Mouse (Mus musculus) c-Kit-positive CD71-positive TER-119-negative erythroid progenitor cells, embryonic 14.5 days (primary cell): ENCODE results near the gene Gm28047.

ENCODE experiments used
- DNase-seq: peaks from one replicate; pipeline ENCODE4 v3.0.0-alpha.2; 2013; ENCODE audit warnings: low read depth

Gm28047 gene

DNA sequence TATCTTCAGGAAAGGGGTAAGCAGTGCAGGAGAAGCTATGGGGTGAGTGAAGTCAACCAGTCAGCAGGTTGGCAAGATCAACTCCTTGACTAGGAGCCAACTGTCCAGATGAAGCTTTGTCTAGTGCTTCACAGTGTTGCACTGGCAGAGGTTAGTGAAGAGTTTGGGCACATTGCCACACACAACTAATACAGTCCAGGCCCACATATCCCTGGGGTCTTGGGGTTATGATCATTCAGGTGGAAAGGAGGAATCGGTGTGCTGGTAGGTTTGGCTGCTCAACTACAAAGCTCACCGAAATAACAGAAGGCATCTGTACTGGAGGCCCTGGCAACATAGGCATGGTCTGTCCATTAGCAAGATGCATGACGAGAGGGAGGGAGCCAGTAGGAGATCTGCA is 77.4 kb downstream of the Gm28047 start:
- DNase-seq = no peak

GRCm38 (mm10) chr15:102546677-102547427 is 78.0 kb downstream of the Gm28047 start:
- no peak for DNase-seq

DNA sequence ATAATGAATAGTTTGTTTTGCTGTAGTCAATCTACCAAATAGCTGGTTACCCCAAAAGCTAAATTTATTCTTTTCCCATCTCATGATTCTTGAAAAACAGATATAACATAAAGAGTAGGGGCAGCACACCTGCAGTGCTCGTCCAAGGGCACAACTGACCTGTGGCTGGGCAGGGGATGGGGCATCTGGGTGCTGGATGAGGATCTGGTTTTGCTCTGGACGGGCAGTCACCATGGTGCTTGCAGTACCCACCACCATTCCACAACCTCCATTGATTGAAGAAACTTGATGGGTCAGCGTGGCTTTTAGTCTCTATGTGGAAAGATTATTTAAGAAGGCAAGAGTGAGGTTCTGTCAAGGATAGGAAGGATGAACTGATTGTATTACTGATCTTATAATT is 78.6 kb downstream of the Gm28047 start:
- no peak for DNase-seq

- no peak for DNase-seq
Observed at GRCm38 (mm10) chr15:102544801-102545200, 80.1 kb downstream of the Gm28047 start.

DNA sequence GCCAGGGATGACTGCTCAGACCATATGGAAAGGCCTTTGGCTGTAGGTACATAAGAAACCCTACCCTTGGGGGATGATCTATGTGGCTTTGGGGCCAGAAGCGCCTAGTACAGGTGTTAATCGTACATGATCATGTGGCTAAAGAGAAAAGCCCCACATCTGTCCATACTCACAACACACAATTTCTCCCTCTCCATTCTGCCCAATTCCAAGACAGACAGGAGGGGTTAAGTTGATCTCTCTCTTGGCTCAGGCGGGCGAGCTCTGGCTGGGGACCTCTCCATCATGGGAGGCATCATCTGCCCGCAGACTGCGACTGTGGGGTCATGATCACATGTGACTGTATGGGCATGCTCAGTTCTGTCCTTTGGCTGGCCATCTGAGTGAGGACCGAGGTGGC is 90.9 kb downstream of the Gm28047 start:
- no peak for DNase-seq

DNA sequence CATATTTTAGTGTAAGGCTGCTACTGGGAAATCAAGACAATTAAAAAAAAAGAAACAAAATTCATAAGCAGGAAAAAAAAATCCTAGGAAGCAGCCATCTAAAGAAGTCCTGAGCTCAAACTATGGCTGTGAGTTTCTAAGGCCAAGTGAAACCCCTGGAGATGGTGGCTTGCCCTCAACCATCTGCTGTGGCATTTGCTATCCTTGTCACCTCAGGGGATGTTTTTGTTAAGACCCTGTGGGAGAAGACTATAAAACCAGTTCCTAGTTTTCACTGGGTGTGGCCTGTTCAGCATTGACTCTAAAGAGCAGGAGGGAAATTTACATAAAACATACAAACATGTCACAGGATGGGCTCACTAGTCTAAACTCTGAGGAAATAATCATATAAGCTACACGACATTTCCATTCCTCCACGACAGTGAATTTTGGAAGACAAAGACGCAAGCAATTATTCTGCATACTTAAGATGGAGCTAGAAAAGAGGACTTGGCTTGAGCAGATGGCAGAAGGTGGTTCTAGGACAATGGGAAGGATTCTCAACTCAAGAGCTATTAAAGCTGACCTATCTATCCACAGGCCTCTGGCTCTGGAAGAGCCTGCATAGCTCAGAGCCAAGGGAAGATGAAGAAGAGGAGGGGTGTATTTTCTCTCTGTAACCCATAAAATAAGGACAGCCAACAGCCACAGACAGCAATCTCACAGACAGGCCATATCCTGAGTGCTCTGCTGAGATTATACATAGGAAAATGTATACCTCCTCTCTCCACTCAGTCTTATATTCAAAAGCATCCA is 92.6 kb downstream of the Gm28047 start:
- DNase-seq = no peak

- DNase-seq = no peak
Observed at GRCm38 (mm10) chr15:102531586-102531985, 93.3 kb downstream of the Gm28047 start.

DNA sequence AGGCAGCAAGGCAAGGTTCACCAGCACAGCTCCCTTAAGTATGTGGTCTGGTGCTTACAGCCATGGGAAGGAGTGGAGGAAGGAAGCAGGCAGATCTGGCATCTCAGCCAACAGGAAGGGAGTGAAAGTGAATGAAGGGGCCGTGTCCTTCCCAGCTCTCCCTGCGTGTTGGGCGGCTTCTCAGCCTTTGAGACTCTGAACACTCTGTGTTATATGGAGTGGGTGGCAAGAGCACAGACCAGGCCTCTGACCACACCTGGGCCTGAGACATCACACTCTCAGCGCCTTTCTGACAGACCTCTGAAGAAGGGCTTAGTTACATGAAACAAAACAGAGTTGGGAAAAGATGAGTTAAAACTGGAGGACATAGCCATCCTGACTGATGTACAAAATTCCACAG is 94.3 kb downstream of the Gm28047 start:
- no peak for DNase-seq

DNA sequence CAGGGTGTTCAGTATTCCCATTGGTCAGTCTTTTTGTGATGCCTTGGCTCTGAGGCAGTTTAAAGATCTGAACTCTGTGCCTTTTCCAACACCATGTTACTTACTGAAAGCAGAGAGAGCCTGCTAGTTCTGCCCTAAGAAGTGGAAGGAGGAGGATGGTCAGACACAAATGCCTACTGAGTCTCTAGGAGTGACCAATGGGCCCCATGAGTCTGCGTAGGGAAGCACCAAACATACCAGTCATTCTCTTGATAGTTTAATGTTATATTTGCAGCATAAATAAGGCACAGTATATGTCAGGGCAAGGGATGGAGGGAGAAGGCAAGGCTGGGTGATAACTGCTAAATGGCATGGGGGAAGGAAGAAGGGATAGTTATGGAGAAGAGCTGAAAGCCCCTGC is 96.5 kb downstream of the Gm28047 start:
- DNase-seq = no peak

- no peak for DNase-seq
Observed at GRCm38 (mm10) chr15:102527936-102528335, 96.9 kb downstream of the Gm28047 start.

GRCm38 (mm10) chr15:102526111-102527002 is 98.5 kb downstream of the Gm28047 start:
- no peak for DNase-seq

DNA sequence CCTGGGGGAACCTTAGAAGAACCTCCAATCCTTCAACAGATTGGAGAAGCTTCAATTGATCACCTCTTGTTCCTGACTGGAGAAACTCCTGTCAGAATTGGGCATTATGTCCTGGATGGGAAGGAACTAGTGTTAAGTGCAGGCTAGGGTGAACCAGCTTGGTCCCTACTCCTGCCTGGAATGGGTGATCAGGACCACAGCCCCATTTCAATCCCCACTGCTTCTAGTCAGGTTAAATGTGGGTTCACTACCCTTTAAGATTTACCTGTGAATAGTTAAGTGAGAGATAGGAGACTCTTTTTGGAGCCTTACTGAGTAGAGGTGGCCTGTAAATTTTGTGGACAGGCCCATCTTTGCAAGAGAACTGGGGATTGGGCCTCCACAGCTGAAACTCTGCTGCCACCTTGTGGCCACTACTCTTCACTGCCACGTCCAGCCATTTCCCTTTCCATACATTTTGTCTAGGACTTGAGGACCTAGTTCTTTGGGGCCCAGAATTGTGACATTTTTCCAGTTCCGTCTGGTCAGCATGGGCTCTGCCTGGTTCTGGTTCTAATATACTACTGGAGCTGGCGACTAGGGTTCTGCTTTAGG is 99.9 kb downstream of the Gm28047 start, which contains the start of gene Npff:
TSS of gene Npff (minus strand) at position 51 of the 594 bp plus-strand sequence.
- peak; percentile 70 for DNase-seq

DNA sequence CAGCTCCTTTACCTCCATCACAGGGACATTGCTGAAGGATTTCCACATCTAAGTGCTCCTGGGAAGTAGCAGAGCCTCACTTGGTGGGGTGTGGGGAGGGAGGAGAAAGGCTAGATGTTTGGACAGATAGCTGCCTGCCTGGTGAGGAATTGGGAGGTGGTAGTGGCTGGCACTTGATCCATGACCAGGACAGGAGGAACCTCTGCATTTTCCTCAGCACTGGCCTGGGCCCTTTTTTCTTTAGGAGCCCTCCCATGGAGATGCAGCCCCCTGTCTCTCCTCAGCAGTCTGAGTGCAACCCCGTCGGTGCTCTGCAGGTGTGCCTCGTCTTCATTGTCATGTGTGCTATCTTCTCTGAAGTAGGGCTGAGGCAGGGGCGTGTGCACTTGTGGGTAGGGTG is 103.4 kb downstream of the Gm28047 start:
- DNase-seq = no peak

DNA sequence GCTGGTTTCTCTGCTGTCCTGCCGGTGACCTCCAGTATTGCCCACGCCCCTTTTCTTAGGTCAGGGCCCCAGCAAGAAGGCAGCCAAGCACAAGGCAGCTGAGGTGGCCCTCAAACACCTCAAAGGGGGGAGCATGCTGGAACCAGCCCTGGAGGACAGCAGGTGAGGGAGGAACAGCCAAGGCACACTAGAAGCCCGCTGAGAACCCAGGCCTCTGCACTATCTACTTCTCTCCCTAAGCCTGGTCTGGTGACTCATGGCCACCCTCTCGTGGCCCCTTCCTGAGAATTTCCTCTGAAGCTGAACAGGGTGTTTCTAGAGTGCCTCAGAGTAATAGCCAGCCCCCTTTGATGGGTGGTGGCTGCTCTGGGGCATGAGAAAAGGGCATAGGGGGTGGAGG is 104.5 kb downstream of the Gm28047 start:
- peak; percentile 73 for DNase-seq

GRCm38 (mm10) chr15:102519211-102520141 is 105.4 kb downstream of the Gm28047 start:
- no peak for DNase-seq

DNA sequence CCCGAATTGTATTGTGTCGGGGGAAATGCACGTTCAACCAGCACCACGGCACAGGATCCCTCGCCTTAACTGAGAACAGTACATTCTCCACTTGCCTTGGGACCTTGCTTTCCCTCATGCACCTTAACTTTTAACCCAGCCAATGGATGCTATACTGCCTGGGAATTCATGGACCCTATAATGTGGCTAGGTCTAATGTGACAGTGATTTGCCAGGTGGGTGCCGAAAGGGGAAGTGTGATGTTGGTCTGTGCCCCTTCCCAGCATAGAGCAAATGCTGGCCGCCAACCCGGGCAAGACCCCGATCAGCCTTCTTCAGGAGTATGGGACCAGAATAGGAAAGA is 106.0 kb downstream of the Gm28047 start:
- DNase-seq = no peak

DNA sequence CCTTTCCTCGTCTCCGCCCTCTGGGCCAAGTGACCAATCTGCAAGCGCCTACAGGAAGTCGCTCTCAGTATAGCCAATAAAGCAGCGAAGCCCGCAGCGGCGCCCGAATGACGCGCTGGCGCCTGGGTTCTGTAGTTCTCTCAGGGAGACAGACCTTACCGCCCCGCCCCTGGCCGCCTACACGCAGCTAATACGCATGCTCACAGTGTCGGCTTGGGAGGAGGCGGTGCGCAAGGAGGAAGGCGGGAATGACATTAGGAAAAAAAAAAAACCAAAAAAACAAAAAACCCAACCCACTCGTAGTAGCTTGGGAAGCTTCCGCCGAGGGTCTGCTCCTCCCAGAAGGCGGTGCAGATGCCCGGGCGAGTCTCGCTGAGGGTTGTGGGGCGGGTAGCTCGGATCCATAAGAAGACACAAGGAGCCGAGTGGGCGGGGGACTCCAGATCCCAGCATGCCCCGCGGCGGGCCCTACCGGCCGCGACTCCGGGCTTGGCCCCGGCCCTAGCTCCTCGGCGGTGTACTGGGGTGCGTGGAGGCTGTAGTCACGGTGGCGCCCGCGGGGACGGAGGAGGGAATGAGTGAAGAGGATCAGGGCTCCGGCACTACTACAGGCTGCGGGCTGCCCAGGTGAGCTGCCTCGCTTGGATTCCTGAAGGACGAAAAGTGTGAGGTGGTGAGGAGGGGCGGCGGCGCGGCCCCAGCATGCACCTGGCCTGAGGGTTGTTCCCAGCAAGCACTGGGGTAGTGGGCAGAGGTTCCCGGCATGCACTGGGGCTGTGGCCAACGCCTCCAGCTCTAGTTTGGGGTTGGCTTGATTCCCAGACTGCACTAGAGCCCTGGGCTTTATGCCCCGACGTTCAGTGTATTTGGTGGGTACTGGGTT is 106.7 kb downstream of the Gm28047 start, which contains the start of gene Tarbp2:
TSS of gene Tarbp2 (plus strand) at position 217 of the 883 bp plus-strand sequence.
- peak; percentile 99 for DNase-seq

GRCm38 (mm10) chr15:102517631-102517975 is 107.3 kb downstream of the Gm28047 start:
- DNase-seq = no peak

GRCm38 (mm10) chr15:102516728-102517404 is 108.0 kb downstream of the Gm28047 start, which contains the start of gene Map3k12:
Gene Map3k12 (minus strand): TSS chr15:102517064.
- peak; percentile 38 for DNase-seq
